Mouse (Mus musculus): ENCODE results near the gene Tmem176b. TPM values are rescaled to one million over a fixed set of nuclear protein-coding genes. Genes with fewer than 3 reads are reported as not detected.
A peak's percentile ranks its signal among the peaks of the same experiment; 100 is the strongest.

The Tmem176b gene
- polyA plus RNA-seq, 1 experiment from 2014 or later, result 2,760 TPM

GRCm38 (mm10) chr6:48864181-48864580, 22.9 kb upstream of the Tmem176b start:
- ATAC-seq (no peak), DNase-seq (ENCODE audit: low read depth, low spot score) (no peak)
- CTCF ChIA-PET, result interaction anchor here (12.0 kb wide), 1 partner anchor 93 kb away, joined by 124 read pairs; no protein-coding TSS in a partner anchor
- no peaks in the 10 kb centered on the region for H3K27me3 ChIP-seq
- no peak for TF ChIP-seq CTCF (IDR thresholded peaks at IDR 0.05)
- in situ Hi-C loops (cut with MboI; ENCODE audit: low pct_unique_long_range_greater_than_20kb), result loop anchor here (5.0 kb wide), 1 partner anchor 93 kb away; no protein-coding TSS in a partner anchor
- POLR2A ChIA-PET, result interaction anchor here (0.6 kb wide), 1 partner anchor 120 kb away, joined by 5 read pairs; no protein-coding TSS in a partner anchor

DNA sequence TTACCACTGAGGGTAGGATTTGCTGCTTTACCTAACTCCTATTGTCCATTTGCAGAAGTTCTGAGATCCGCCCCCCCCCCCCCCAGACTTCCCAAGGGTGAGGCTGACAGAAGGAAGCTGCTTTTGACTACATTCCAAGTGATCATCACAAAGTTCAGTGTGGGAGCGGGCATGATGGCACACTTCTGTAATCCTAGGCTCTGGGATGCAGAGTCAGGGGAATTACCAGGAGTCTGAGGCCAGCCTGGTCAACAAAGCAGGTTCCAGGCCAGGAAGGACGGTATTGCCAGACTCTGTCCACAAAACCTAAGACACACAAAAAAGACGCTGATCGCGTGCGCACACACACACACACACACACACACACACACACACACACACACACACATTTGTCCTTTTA, 22.2 kb upstream of the Tmem176b start:
- no peak for ATAC-seq
- no peak for DNase-seq (ENCODE audit: low read depth, low spot score)
- TF ChIP-seq CTCF (IDR thresholded peaks at IDR 0.05), result no peak
- in situ Hi-C loops (cut with MboI; ENCODE audit: low pct_unique_long_range_greater_than_20kb), result loop anchor here (5.0 kb wide), 1 partner anchor 94 kb away; no protein-coding TSS in a partner anchor
- H3K27me3 ChIP-seq, result no peaks in the 10 kb centered on the region
- ChIA-PET CTCF (interaction anchor here (9.9 to 12.0 kb wide), 2 partner anchors 44 to 93 kb away, joined by 112 to 124 read pairs; no protein-coding TSS in a partner anchor), POLR2A (interaction anchor here (0.5 to 0.6 kb wide), 2 partner anchors 138 to 189 kb away, joined by 3 to 6 read pairs; no protein-coding TSS in a partner anchor)

- no peaks in the 10 kb centered on the region for H3K27me3 ChIP-seq
- DNase-seq (ENCODE audit: low read depth, low spot score) (no peak), ATAC-seq (no peak)
- CTCF ChIA-PET, result interaction anchor here (1.1 to 12.0 kb wide), 4 partner anchors 21 to 94 kb away, joined by 5 to 124 read pairs (median 68); partner anchors contain the start of gene Tmem176b
- TF ChIP-seq CTCF (IDR thresholded peaks at IDR 0.05), result no peak
- POLR2A ChIA-PET, result interaction anchor here (1.2 to 1.3 kb wide), 2 partner anchors 17 to 22 kb away, joined by 3 read pairs; partner anchors contain the start of gene Tmem176a
- in situ Hi-C loops (cut with MboI; ENCODE audit: low pct_unique_long_range_greater_than_20kb), result loop anchor here (5.0 kb wide), 1 partner anchor 94 kb away; no protein-coding TSS in a partner anchor
Observed at GRCm38 (mm10) chr6:48862816-48863215, 21.5 kb upstream of the Tmem176b start.

DNA sequence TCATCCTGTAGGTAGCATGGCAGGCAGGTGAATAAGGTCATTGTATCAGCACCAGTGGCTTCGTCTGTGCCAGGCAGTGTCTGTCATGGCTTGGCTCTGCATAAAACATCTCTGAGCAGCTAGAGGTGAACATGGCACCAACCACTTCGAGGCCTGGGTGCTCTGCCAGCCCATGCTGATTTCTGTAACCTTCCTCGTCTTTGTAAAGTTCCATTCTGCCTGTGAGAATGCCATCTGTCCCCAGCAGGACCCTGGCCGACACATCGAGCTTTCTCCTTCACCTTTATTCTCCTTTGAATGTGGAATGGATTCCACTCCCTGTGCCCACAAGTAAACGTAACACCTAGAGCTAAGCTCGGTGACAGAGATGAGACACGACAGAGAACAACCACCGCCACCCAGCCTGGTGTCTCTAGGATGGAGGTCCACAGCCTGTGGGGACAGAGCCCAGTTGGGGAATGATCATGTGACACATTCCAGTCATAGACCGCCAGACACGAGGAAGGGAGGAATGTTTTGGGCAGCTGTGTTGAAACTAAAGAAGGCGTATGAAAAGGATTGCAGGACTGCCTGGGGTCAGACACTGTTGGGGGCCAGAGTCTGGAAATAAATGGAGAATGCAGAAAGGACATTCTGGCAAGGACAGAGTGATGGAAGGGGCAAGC, 20.5 kb upstream of the Tmem176b start:
- ChIA-PET POLR2A (interaction anchor here (1.2 to 1.3 kb wide), 2 partner anchors 16 to 21 kb away, joined by 3 read pairs; partner anchors contain the start of gene Tmem176a), CTCF (interaction anchor here (1.1 to 12.0 kb wide), 8 partner anchors 10 to 95 kb away, joined by 3 to 124 read pairs (median 5); partner anchors contain the start of gene Tmem176b)
- DNase-seq (ENCODE audit: low read depth, low spot score), result no peak
- ATAC-seq, result no peak
- H3K27me3 ChIP-seq, result no peaks in the 10 kb centered on the region
- in situ Hi-C loops (cut with MboI; ENCODE audit: low pct_unique_long_range_greater_than_20kb), result loop anchor here (5.0 kb wide), 1 partner anchor 96 kb away; no protein-coding TSS in a partner anchor
- TF ChIP-seq CTCF (IDR thresholded peaks at IDR 0.05), result no peak

DNA sequence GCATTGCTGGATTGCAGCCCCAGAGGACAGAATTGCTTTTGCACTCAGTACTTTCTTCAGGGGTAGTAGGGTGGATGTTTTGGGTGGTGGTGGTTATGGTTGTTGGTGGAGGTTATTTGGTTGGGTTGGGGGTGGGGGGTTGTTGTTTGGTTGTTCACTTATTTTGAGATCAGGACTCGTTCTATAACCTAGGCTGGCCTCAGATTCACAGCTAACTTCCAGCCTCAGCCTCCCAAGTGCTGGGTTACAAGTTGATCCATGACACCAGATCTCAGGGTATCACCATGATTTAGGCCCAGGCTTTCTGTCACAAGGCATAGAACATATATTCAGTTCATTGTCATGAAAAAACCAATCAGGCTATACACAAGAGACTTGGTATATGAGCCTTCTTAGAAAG, 19.6 kb upstream of the Tmem176b start:
- in situ Hi-C loops (cut with MboI; ENCODE audit: low pct_unique_long_range_greater_than_20kb), result loop anchor here (5.0 kb wide), 1 partner anchor 96 kb away; no protein-coding TSS in a partner anchor
- DNase-seq (ENCODE audit: low read depth, low spot score) (no peak), ATAC-seq (no peak)
- no peak for TF ChIP-seq CTCF (IDR thresholded peaks at IDR 0.05)
- POLR2A ChIA-PET, result interaction anchor here (0.9 to 1.7 kb wide), 3 partner anchors 19 to 98 kb away, joined by 3 to 5 read pairs (median 3); partner anchors contain the start of gene Tmem176b
- no peaks in the 10 kb centered on the region for H3K27me3 ChIP-seq
- CTCF ChIA-PET, result interaction anchor here (0.7 to 12.0 kb wide), 14 partner anchors 8 to 215 kb away, joined by 3 to 124 read pairs (median 4); partner anchors contain the start of gene Tmem176b

DNA sequence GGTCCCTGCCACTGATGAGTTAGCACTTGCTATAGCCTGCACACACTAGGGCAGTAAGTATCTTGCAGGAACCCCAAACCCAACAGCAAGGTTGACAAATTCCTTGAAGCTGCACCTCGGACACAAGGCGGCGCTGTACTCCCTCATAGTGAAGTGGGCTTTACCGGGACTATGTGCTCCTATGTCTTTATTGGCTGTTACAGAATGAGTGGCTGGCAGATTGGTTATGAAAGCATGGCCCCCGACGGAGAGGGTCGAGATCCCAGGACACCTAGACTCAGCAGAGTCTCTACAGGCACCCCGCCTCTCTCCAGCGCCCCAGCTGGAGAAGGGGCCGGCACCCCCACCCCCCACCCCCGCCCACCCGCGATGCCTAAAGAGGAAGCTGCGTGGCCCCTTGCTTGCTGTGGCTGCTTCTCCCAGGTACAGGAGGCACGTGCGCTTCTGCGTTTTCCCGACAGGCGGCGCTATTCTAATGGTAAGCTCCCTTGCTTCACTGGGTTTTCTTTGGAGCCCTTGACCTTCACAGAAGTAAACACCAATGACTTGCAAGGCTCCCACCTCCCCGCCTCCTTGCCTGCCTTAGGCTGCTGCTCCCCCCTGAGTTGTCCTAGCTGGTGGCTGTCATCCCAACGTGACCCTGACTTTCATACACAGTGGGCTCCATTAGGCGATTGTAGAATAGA, 19.0 kb upstream of the Tmem176b start:
- peak; percentile 78 for TF ChIP-seq CTCF (IDR thresholded peaks at IDR 0.05)
- POLR2A ChIA-PET, result interaction anchor here (0.7 to 1.7 kb wide), 5 partner anchors 19 to 98 kb away, joined by 3 to 5 read pairs (median 3); partner anchors contain the start of gene Tmem176b

GRCm38 (mm10) chr6:48857613-48858302, 16.5 kb upstream of the Tmem176b start:
- no peak for DNase-seq (ENCODE audit: low read depth, low spot score)
- ATAC-seq, result no peak
- peak; percentile 51 for TF ChIP-seq CTCF (IDR thresholded peaks at IDR 0.05)
- CTCF ChIA-PET, result interaction anchor here (0.8 to 12.0 kb wide), 11 partner anchors 9 to 316 kb away, joined by 3 to 124 read pairs (median 5); partner anchors contain the start of genes Gimap8, Tmem176a and Tmem176b
- in situ Hi-C loops (cut with MboI; ENCODE audit: low pct_unique_long_range_greater_than_20kb), result loop anchor here (5.0 kb wide), 2 partner anchors 40 to 210 kb away; partner anchors contain the start of gene Gimap8
- no peaks in the 10 kb centered on the region for H3K27me3 ChIP-seq
- POLR2A ChIA-PET, result interaction anchor here (1.0 to 2.1 kb wide), 6 partner anchors 13 to 100 kb away, joined by 3 to 6 read pairs (median 4); partner anchors contain the start of gene Tmem176b

More for the DNA sequence above, 19.0 kb upstream of the Tmem176b start:
- CTCF ChIA-PET, result interaction anchor here (0.7 to 12.0 kb wide), 14 partner anchors 9 to 214 kb away, joined by 3 to 124 read pairs (median 4); partner anchors contain the start of gene Tmem176b
- no peak for DNase-seq (ENCODE audit: low read depth, low spot score)
- in situ Hi-C loops (cut with MboI; ENCODE audit: low pct_unique_long_range_greater_than_20kb), result loop anchor here (5.0 kb wide), 1 partner anchor 97 kb away; no protein-coding TSS in a partner anchor
- peak; percentile 68 for ATAC-seq
- no peaks in the 10 kb centered on the region for H3K27me3 ChIP-seq

GRCm38 (mm10) chr6:48854155-48854554, 12.9 kb upstream of the Tmem176b start:
- no peak for DNase-seq (ENCODE audit: low read depth, low spot score)
- in situ Hi-C loops (cut with MboI; ENCODE audit: low pct_unique_long_range_greater_than_20kb), result no loop called here
- ATAC-seq, result no peak
- TF ChIP-seq CTCF (IDR thresholded peaks at IDR 0.05), result peak; percentile 48
- CTCF ChIA-PET, result interaction anchor here (1.1 to 12.0 kb wide), 7 partner anchors 9 to 212 kb away, joined by 3 to 124 read pairs (median 3); partner anchors contain the start of genes Gimap8, Tmem176a and Tmem176b
- H3K27me3 ChIP-seq, result no peaks in the 10 kb centered on the region
- POLR2A ChIA-PET, result interaction anchor here (1.0 to 1.3 kb wide), 2 partner anchors 10 to 13 kb away, joined by 3 to 4 read pairs; partner anchors contain the start of genes Tmem176a and Tmem176b
